Mouse (Mus musculus) MEL (cell line): ENCODE data around the gene Gm49361. TPM values are rescaled to one million over a fixed set of nuclear protein-coding genes. Genes with fewer than 3 reads are reported as not detected.

Source experiments
- DNase-seq: peaks from one replicate; pipeline ENCODE4 v3.0.0; 2011; ENCODE audit warnings: low read depth, low spot score
- H3K27ac ChIP-seq: 2 replicates; pipeline ENCODE4 v1.5.1; 2012; ENCODE audit warnings: low read depth, mild to moderate bottlenecking, control low read depth, low read length, moderate library complexity; ENCODE audit not compliant: control insufficient read depth
- H3K27me3 ChIP-seq, 2 experiments: fragments of 150-350 bp in 1 of 2; sonication (generic) in 1 of 2; 2 replicates each; pipeline ENCODE4 v1.6.1; 2012; ENCODE audit warnings: low read length in 2 of 2, mild to moderate bottlenecking in 2 of 2, improper control_type of control experiment in 1 of 2, moderate library complexity in 1 of 2; ENCODE audit not compliant: insufficient read depth in 2 of 2, control insufficient read depth in 1 of 2
- H3K36me3 ChIP-seq, 2 experiments: 2 replicates each; pipeline ENCODE4 v1.6.1; 2012 to 2014; ENCODE audit warnings: low read length in 2 of 2, improper control_type of control experiment in 1 of 2, inconsistent platforms in 1 of 2, mild to moderate bottlenecking in 1 of 2; ENCODE audit not compliant: insufficient read depth in 2 of 2, control insufficient read depth in 1 of 2
- H3K4me1 ChIP-seq, 2 experiments: fragments of 150-350 bp in 1 of 2; sonication (generic) in 1 of 2; 2 replicates each; pipeline ENCODE4 v1.6.1; 2012; ENCODE audit warnings: low read length in 2 of 2, improper control_type of control experiment in 1 of 2, mild to moderate bottlenecking in 1 of 2; ENCODE audit not compliant: insufficient read depth in 2 of 2, control insufficient read depth in 1 of 2
- H3K4me3 ChIP-seq, 2 experiments: fragments of 150-350 bp in 1 of 2; sonication (generic) in 1 of 2; 2 replicates each; pipeline ENCODE4 v1.5.1; 2012; ENCODE audit warnings: low read depth in 2 of 2, low read length in 2 of 2, mild to moderate bottlenecking in 2 of 2, moderate library complexity in 2 of 2, control low read depth in 1 of 2, improper control_type of control experiment in 1 of 2; ENCODE audit not compliant: control insufficient read depth in 1 of 2, insufficient read depth in 1 of 2
- H3K79me2 ChIP-seq: 2 replicates; pipeline ENCODE4 v1.6.1; 2012; ENCODE audit warnings: mild to moderate bottlenecking, low read length, moderate library complexity; ENCODE audit not compliant: control insufficient read depth, poor library complexity, insufficient read depth
- H3K9ac ChIP-seq: 2 replicates; pipeline ENCODE4 v1.6.1; 2012; ENCODE audit warnings: low read depth, mild to moderate bottlenecking, control low read depth, low read length, moderate library complexity; ENCODE audit not compliant: control insufficient read depth, poor library complexity, severe bottlenecking
- H3K9me3 ChIP-seq: fragments of 150-350 bp; sonication (generic); replicated peaks from 2 replicates; pipeline ENCODE4 v1.6.1; 2012; ENCODE audit warnings: mild to moderate bottlenecking, low read length, improper control_type of control experiment, moderate library complexity; ENCODE audit not compliant: insufficient read depth
- BHLHE40 ChIP-seq: IDR thresholded peaks from 2 replicates; pipeline ENCODE4 v1.6.1; 2012; ENCODE audit warnings: low read depth, mild to moderate bottlenecking, inconsistent platforms, low read length, improper control_type of control experiment, borderline replicate concordance
- CHD1 ChIP-seq: IDR thresholded peaks from 2 replicates; pipeline ENCODE4 v1.6.1; 2012; ENCODE audit warnings: low read depth, mild to moderate bottlenecking, inconsistent platforms, low read length, improper control_type of control experiment
- CTCF ChIP-seq, 3 experiments: IDR thresholded peaks in 2 of 3; conservative IDR thresholded peaks in 1 of 3; 2 replicates each; pipeline ENCODE4 v1.5.1; 2011 to 2012; ENCODE audit warnings: low read length in 3 of 3, low read depth in 2 of 3, mild to moderate bottlenecking in 2 of 3, improper control_type of control experiment in 1 of 3, inconsistent platforms in 1 of 3, mixed read lengths in 1 of 3, moderate library complexity in 1 of 3; ENCODE audit not compliant: control insufficient read depth in 1 of 3, insufficient read depth in 1 of 3, poor library complexity in 1 of 3, severe bottlenecking in 1 of 3
- E2F4 ChIP-seq: IDR thresholded peaks from 2 replicates; pipeline ENCODE4 v1.6.1; 2011; ENCODE audit warnings: low read depth, low read length, improper control_type of control experiment, borderline replicate concordance
- EP300 ChIP-seq, 2 experiments: IDR thresholded peaks; 2 replicates each; pipeline ENCODE4 v1.6.1; 2011; ENCODE audit warnings: improper control_type of control experiment in 2 of 2, low read length in 2 of 2, low read depth in 1 of 2, mild to moderate bottlenecking in 1 of 2
- ETS1 ChIP-seq: IDR thresholded peaks from 2 replicates; pipeline ENCODE4 v1.6.1; 2012; ENCODE audit warnings: low read depth, mild to moderate bottlenecking, inconsistent platforms, low read length, improper control_type of control experiment, moderate library complexity
- HCFC1 ChIP-seq: IDR thresholded peaks from 2 replicates; pipeline ENCODE4 v1.6.1; 2012; ENCODE audit warnings: low read depth, mild to moderate bottlenecking, inconsistent platforms, low read length, improper control_type of control experiment, moderate library complexity
- JUND ChIP-seq: IDR thresholded peaks from 2 replicates; pipeline ENCODE4 v1.6.1; 2011; ENCODE audit warnings: low read depth, mild to moderate bottlenecking, improper control_type of control experiment, low read length
- KAT2A ChIP-seq: conservative IDR thresholded peaks from 2 replicates; pipeline ENCODE4 v1.6.1; 2012; ENCODE audit warnings: low read depth, low read length, improper control_type of control experiment, inconsistent platforms
- MAX ChIP-seq: IDR thresholded peaks from 2 replicates; pipeline ENCODE4 v1.6.1; 2011; ENCODE audit warnings: low read length, improper control_type of control experiment
- MXI1 ChIP-seq: IDR thresholded peaks from 2 replicates; pipeline ENCODE4 v1.6.1; 2011; ENCODE audit warnings: mild to moderate bottlenecking, low read depth, low read length, improper control_type of control experiment
- MYB ChIP-seq: IDR thresholded peaks from 2 replicates; pipeline ENCODE4 v1.6.1; 2011; ENCODE audit warnings: mild to moderate bottlenecking, low read depth, low read length, improper control_type of control experiment
- MYC ChIP-seq: IDR thresholded peaks from 2 replicates; pipeline ENCODE4 v1.6.1; 2011; ENCODE audit warnings: low read depth, mild to moderate bottlenecking, low read length, improper control_type of control experiment, moderate library complexity
- NELFE ChIP-seq: IDR thresholded peaks from 2 replicates; pipeline ENCODE4 v1.6.1; 2011; ENCODE audit warnings: low read depth, low read length, improper control_type of control experiment
- NRF1 ChIP-seq: IDR thresholded peaks from 2 replicates; pipeline ENCODE4 v1.6.1; 2014; ENCODE audit warnings: low read depth, mild to moderate bottlenecking, inconsistent platforms, low read length, improper control_type of control experiment, moderate library complexity; ENCODE audit not compliant: poor library complexity, insufficient read depth, severe bottlenecking
- POLR2A ChIP-seq, 2 experiments: IDR thresholded peaks; 2 replicates each; pipeline ENCODE4 v1.6.1; 2011 to 2012; ENCODE audit warnings: low read length in 2 of 2, mild to moderate bottlenecking in 2 of 2, control low read depth in 1 of 2, improper control_type of control experiment in 1 of 2, low read depth in 1 of 2, moderate library complexity in 1 of 2; ENCODE audit not compliant: control insufficient read depth in 1 of 2, insufficient read depth in 1 of 2, poor library complexity in 1 of 2
- POLR2AphosphoS2 ChIP-seq: IDR thresholded peaks from 2 replicates; pipeline ENCODE4 v1.6.1; 2011; ENCODE audit warnings: low read length, improper control_type of control experiment
- POLR2AphosphoS5 ChIP-seq: IDR thresholded peaks from 2 replicates; pipeline ENCODE4 v1.6.1; 2012; ENCODE audit warnings: low read depth, borderline replicate concordance, mild to moderate bottlenecking, inconsistent platforms, low read length, moderate library complexity, mixed read lengths
- RAD21 ChIP-seq: IDR thresholded peaks from 2 replicates; pipeline ENCODE4 v1.6.1; 2011; ENCODE audit warnings: mild to moderate bottlenecking, low read depth, low read length, improper control_type of control experiment
- RCOR1 ChIP-seq: IDR thresholded peaks from 2 replicates; pipeline ENCODE4 v1.6.1; 2012; ENCODE audit warnings: low read depth, mild to moderate bottlenecking, inconsistent platforms, low read length, improper control_type of control experiment
- SIN3A ChIP-seq: IDR thresholded peaks from 2 replicates; pipeline ENCODE4 v1.6.1; 2012; ENCODE audit warnings: low read length, improper control_type of control experiment, inconsistent platforms
- SMC3 ChIP-seq: IDR thresholded peaks from 2 replicates; pipeline ENCODE4 v1.6.1; 2011; ENCODE audit warnings: low read depth, low read length, improper control_type of control experiment
- TBP ChIP-seq: IDR thresholded peaks from 2 replicates; pipeline ENCODE4 v1.8.0; 2011; ENCODE audit warnings: low read depth, low read length, improper control_type of control experiment
- TCF12 ChIP-seq: IDR thresholded peaks from 2 replicates; pipeline ENCODE4 v1.6.1; 2014; ENCODE audit warnings: low read depth, mild to moderate bottlenecking, inconsistent platforms, low read length, improper control_type of control experiment, moderate library complexity
- UBTF ChIP-seq: IDR thresholded peaks from 2 replicates; pipeline ENCODE4 v1.6.1; 2012; ENCODE audit warnings: low read depth, mild to moderate bottlenecking, inconsistent platforms, low read length, improper control_type of control experiment, moderate library complexity, borderline replicate concordance; ENCODE audit not compliant: insufficient read depth
- USF1 ChIP-seq: IDR thresholded peaks from 2 replicates; pipeline ENCODE4 v1.6.1; 2014; ENCODE audit warnings: low read depth, mild to moderate bottlenecking, inconsistent platforms, low read length, improper control_type of control experiment, moderate library complexity
- USF2 ChIP-seq, 2 experiments: IDR thresholded peaks; 2 replicates each; pipeline ENCODE4 v1.6.1; 2011 to 2012; ENCODE audit warnings: improper control_type of control experiment in 2 of 2, low read length in 2 of 2, borderline replicate concordance in 1 of 2, inconsistent platforms in 1 of 2, low read depth in 1 of 2, mild to moderate bottlenecking in 1 of 2; ENCODE audit not compliant: insufficient read depth in 1 of 2
- ZKSCAN1 ChIP-seq: IDR thresholded peaks from 2 replicates; pipeline ENCODE4 v1.6.1; 2012; ENCODE audit warnings: low read depth, mild to moderate bottlenecking, inconsistent platforms, low read length, improper control_type of control experiment, moderate library complexity
- ZMIZ1 ChIP-seq: IDR thresholded peaks from 2 replicates; pipeline ENCODE4 v1.6.1; 2012; ENCODE audit warnings: low read depth, mild to moderate bottlenecking, inconsistent platforms, low read length, improper control_type of control experiment, moderate library complexity
- ZNF384 ChIP-seq: IDR thresholded peaks from 2 replicates; pipeline ENCODE4 v1.6.1; 2012; ENCODE audit warnings: low read depth, mild to moderate bottlenecking, inconsistent platforms, low read length, improper control_type of control experiment
- polyA plus RNA-seq, 2 experiments: library from polyadenylated mRNA; stranded (reverse) in 1 of 2; unstranded in 1 of 2; fragments of >175 nt in 1 of 2; fragments of >200 nt in 1 of 2; gene quantifications; 2 replicates each; pipeline versions ENCODE4 v1.2.1 to v1.2.4; 2012; ENCODE audit warnings: low replicate concordance in 2 of 2, low read depth in 1 of 2; ENCODE audit not compliant: insufficient read length in 2 of 2, insufficient read depth in 1 of 2, missing spikeins in 1 of 2
- total RNA-seq: library from RNA; depleted of rRNA; stranded (reverse); fragments of 300-350 nt; gene quantifications from 2 replicates; pipeline ENCODE4 v1.2.3, GENCODE M21; 2012

Gm49361 gene
- total and polyA plus RNA-seq, 3 experiments, result not detected

DNA sequence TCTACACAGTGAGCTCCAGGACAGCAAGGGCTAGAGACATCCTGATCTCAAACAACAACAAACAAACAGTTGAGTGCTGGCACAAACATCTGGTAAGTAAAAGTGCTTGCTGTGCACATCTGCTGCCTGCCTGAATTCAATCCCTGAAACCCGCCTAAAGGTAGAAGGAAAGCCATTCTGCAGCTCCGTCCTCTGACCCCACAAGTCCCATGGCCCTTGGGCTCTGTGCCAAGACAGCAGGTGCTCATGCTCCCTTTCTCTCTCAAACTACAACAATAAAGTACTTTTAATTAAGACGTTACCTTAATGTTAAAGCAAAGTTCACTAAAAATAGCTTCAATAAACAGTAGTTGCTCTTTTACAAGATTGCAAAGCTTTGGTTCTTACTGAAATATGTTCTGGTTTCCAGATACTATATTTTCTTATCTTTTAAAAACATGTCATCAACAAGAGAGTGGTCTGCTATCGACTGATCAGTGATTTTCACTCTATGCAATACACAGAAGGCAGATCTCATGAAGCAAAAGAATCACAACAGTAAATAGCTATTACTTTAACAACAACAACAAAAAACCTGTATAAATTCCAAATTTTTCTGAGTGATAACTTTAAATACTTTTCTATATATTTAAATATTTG, 125.2 kb downstream of the Gm49361 start:
- H3K27me3 ChIP-seq, result no peaks in the 10 kb centered on the region
- TF ChIP-seq ETS1, result no peak
- TF ChIP-seq RCOR1, result peak; percentile 51; the same call in 1 of the 2 replicates
- no peak for TF ChIP-seq SIN3A
- no peak for TF ChIP-seq MYB
- TF ChIP-seq CTCF (IDR thresholded peaks at IDR 0.05 in 2 of 3, conservative IDR thresholded peaks at IDR 0.05 in 1 of 3; ENCODE audit: control insufficient read depth in 1 of 3, insufficient read depth in 1 of 3, low read depth in 2 of 3, low read length in 3 of 3, poor library complexity in 1 of 3, severe bottlenecking in 1 of 3), result no peak
- TF ChIP-seq, all 39 proteins: peak for 1
- H3K4me3 ChIP-seq, result no peak overlapping the region
- H3K9me3 ChIP-seq, result no peaks in the 10 kb centered on the region
- H3K9ac ChIP-seq, result no peak overlapping the region
- peaks cover 20 to 31% of the 10 kb centered on the region in 2 experiments for H3K36me3 ChIP-seq
- DNase-seq, result no peak
- peaks cover 7 to 11% of the 10 kb centered on the region in 2 experiments for H3K4me1 ChIP-seq
- peaks cover 2% of the 10 kb centered on the region for H3K79me2 ChIP-seq
- H3K27ac ChIP-seq, result no peak overlapping the region

DNA sequence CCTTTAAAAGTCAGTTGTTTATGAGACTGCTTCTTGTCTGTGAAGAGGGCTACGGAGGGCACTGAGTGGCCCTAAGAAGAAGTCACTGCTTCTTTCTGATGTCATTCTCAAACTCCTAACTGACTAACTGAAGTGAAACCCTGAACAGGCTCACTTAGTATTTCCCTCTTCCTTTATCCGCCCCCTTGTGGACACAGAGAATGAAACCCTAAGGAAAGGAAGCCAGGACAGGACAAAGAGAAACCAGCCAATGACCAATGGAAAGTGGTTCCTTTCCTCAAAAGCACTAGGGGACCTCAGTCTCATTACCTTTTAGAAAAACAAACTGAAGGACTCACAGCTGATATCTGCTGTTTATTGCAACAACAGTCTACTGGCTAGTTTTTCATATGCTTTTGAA, 126.4 kb downstream of the Gm49361 start:
- peaks cover 3% of the 10 kb centered on the region for H3K79me2 ChIP-seq
- peak; percentile 57 for DNase-seq
- no peak overlapping the region for H3K27ac ChIP-seq
- peaks cover 7 to 11% of the 10 kb centered on the region in 2 experiments for H3K4me1 ChIP-seq
- H3K9me3 ChIP-seq, result no peaks in the 10 kb centered on the region
- H3K9ac ChIP-seq, result no peak overlapping the region
- H3K27me3 ChIP-seq, result no peaks in the 10 kb centered on the region
- H3K36me3 ChIP-seq, result peaks cover 20 to 27% of the 10 kb centered on the region in 2 experiments
- no peak overlapping the region for H3K4me3 ChIP-seq
- TF ChIP-seq CTCF (IDR thresholded peaks at IDR 0.05 in 2 of 3, conservative IDR thresholded peaks at IDR 0.05 in 1 of 3; ENCODE audit: control insufficient read depth in 1 of 3, insufficient read depth in 1 of 3, low read depth in 2 of 3, low read length in 3 of 3, poor library complexity in 1 of 3, severe bottlenecking in 1 of 3) (peak; percentile 9 to 60 (median 42); a peak in 4 of 6 replicates), POLR2AphosphoS5 (no peak), EP300 (IDR thresholded peaks at IDR 0.05; ENCODE audit: low read depth in 1 of 2, low read length in 2 of 2) (no peak), MXI1 (no peak), BHLHE40 (no peak), TBP (no peak), USF2 (IDR thresholded peaks at IDR 0.05; ENCODE audit: borderline replicate concordance in 1 of 2, insufficient read depth in 1 of 2, low read depth in 1 of 2, low read length in 2 of 2) (no peak), MAX (no peak), NRF1 (no peak), MYB (no peak), NELFE (no peak), ZNF384 (no peak), SMC3 (peak; percentile 63), CHD1 (no peak), USF1 (no peak), RAD21 (peak; percentile 29), POLR2A (IDR thresholded peaks at IDR 0.05; ENCODE audit: control insufficient read depth in 1 of 2, insufficient read depth in 1 of 2, low read depth in 1 of 2, low read length in 2 of 2, poor library complexity in 1 of 2) (no peak), ZKSCAN1 (no peak), SIN3A (no peak), KAT2A (no peak), HCFC1 (no peak), POLR2AphosphoS2 (no peak), UBTF (no peak), MYC (no peak), JUND (no peak), E2F4 (no peak), TCF12 (no peak), ZMIZ1 (no peak)
